Mouse (Mus musculus): Measurements from ENCODE around the gene Galntl6.

- TF ChIP-seq HCFC1 (IDR thresholded peaks at IDR 0.05; ENCODE audit: borderline replicate concordance, insufficient read depth, low read length), result no peak
- no peak for TF ChIP-seq CHD2 (IDR thresholded peaks at IDR 0.05; ENCODE audit: low read depth, low read length)
- no peak for TF ChIP-seq ZNF384 (IDR thresholded peaks at IDR 0.05; ENCODE audit: low read depth, low read length)
Observed at GRCm38 (mm10) chr8:57836981-57837380, 1075.5 kb downstream of the Galntl6 start.

All from ES-E14 (cell line).